Mouse (Mus musculus) ES-Bruce4 (cell line): Measurements from ENCODE around the gene Relb.

Experiments
- CTCF ChIP-seq: IDR thresholded peaks from one replicate; pipeline ENCODE4 v1.8.1; 2011; ENCODE audit warnings: low read depth, low read length
- EP300 ChIP-seq: IDR thresholded peaks from 2 replicates; pipeline ENCODE4 v1.6.1; 2011; ENCODE audit warnings: low read depth, low read length; ENCODE audit not compliant: insufficient read depth
- POLR2A ChIP-seq: IDR thresholded peaks from one replicate; pipeline ENCODE4 v1.8.1; 2011; ENCODE audit warnings: low read length; ENCODE audit not compliant: insufficient read depth

GRCm38 (mm10) chr7:19567426-19567825 lies 61.8 kb downstream of the Relb start:
- TF ChIP-seq CTCF (no peak), EP300 (no peak), POLR2A (no peak)
